Mouse (Mus musculus) heart, postnatal 4 days (tissue): ENCODE measurements at regions not wholly inside any gene's neighbourhood (a gene's known extent, or its start where the extent isn't known, plus 50 kb on each side); places are given as distances from the start of the nearest gene placed in this dataset.

Experiments
- DNase-seq: peaks from one replicate; pipeline ENCODE4 v3.0.0; 2021

GRCm38 (mm10) chr3:50888571-50889210 lies 335.6 kb upstream of the Noct start:
- no peak for DNase-seq

- DNase-seq: no peak
Observed at GRCm38 (mm10) chr3:50890537-50890936, 333.7 kb upstream of the Noct start.

- DNase-seq: no peak
Observed at GRCm38 (mm10) chr3:50898179-50898578, 326.1 kb upstream of the Noct start.

- DNase-seq: peak; percentile 15
Observed at GRCm38 (mm10) chr3:50899830-50900350, 324.4 kb upstream of the Noct start.

GRCm38 (mm10) chr3:50900566-50900965 lies 323.7 kb upstream of the Noct start:
- no peak for DNase-seq

GRCm38 (mm10) chr3:50901321-50901720 lies 322.9 kb upstream of the Noct start:
- DNase-seq: no peak

GRCm38 (mm10) chr3:50902933-50903332 lies 321.3 kb upstream of the Noct start:
- peak; percentile 58 for DNase-seq

- DNase-seq: no peak
Observed at GRCm38 (mm10) chr3:50904716-50905116, 319.5 kb upstream of the Noct start.

GRCm38 (mm10) chr3:50905274-50905992 lies 318.8 kb upstream of the Noct start:
- DNase-seq: no peak

GRCm38 (mm10) chr3:50905993-50906831 lies 318.0 kb upstream of the Noct start:
- peak; percentile 95 for DNase-seq

GRCm38 (mm10) chr3:50912980-50913518 lies 311.2 kb upstream of the Noct start:
- DNase-seq: no peak

GRCm38 (mm10) chr3:50914866-50915365 lies 309.3 kb upstream of the Noct start:
- DNase-seq: no peak

GRCm38 (mm10) chr3:50916305-50916854 lies 307.9 kb upstream of the Noct start:
- DNase-seq: no peak

GRCm38 (mm10) chr3:50922347-50922746 lies 301.9 kb upstream of the Noct start:
- DNase-seq: no peak

- no peak for DNase-seq
Observed at GRCm38 (mm10) chr3:50922832-50923231, 301.4 kb upstream of the Noct start.

GRCm38 (mm10) chr3:50923327-50923726 lies 300.9 kb upstream of the Noct start:
- DNase-seq: no peak

GRCm38 (mm10) chr3:50927318-50927717 lies 296.9 kb upstream of the Noct start:
- no peak for DNase-seq

GRCm38 (mm10) chr3:50929013-50929412 lies 295.2 kb upstream of the Noct start:
- DNase-seq: no peak

- no peak for DNase-seq
Observed at GRCm38 (mm10) chr3:50932397-50933089, 291.7 kb upstream of the Noct start.

GRCm38 (mm10) chr3:50933090-50933443 lies 291.2 kb upstream of the Noct start:
- no peak for DNase-seq

- DNase-seq: no peak
Observed at GRCm38 (mm10) chr3:50939602-50940001, 284.6 kb upstream of the Noct start.

GRCm38 (mm10) chr3:50940656-50941055 lies 283.6 kb upstream of the Noct start:
- DNase-seq: no peak
